Mouse (Mus musculus) retina, postnatal 1 day (tissue): ENCODE results near the gene Npr1.

Source experiments
- DNase-seq: peaks from one replicate; pipeline ENCODE4 v3.0.0-alpha.2; 2012

The Npr1 gene

GRCm38 (mm10) chr3:90475151-90475830 lies 9.6 kb upstream of the Npr1 start:
- no peak for DNase-seq

- peak; percentile 73 for DNase-seq
These were observed 6.5 kb upstream of the Npr1 start for GRCm38 (mm10) chr3:90472213-90472612.

- peak; percentile 79 for DNase-seq
These were observed 2.1 kb upstream of the Npr1 start for GRCm38 (mm10) chr3:90467618-90468300.

GRCm38 (mm10) chr3:90466311-90466766 lies 673 bp upstream of the Npr1 start:
- peak; percentile 84 for DNase-seq

- DNase-seq = peak; percentile 58
These were observed 483 bp downstream of the Npr1 start for GRCm38 (mm10) chr3:90465081-90465685.

- no peak for DNase-seq
These were observed 1.1 kb downstream of the Npr1 start for GRCm38 (mm10) chr3:90464552-90465080.

GRCm38 (mm10) chr3:90462579-90462978 lies 3.1 kb downstream of the Npr1 start:
- DNase-seq = no peak

- DNase-seq = no peak
These were observed 3.7 kb downstream of the Npr1 start for GRCm38 (mm10) chr3:90461935-90462334.

GRCm38 (mm10) chr3:90460315-90460714 lies 5.4 kb downstream of the Npr1 start:
- no peak for DNase-seq

GRCm38 (mm10) chr3:90459727-90460126 lies 5.9 kb downstream of the Npr1 start:
- DNase-seq = no peak

- no peak for DNase-seq
These were observed 10.7 kb downstream of the Npr1 start for GRCm38 (mm10) chr3:90454931-90455330.

GRCm38 (mm10) chr3:90451396-90452095 lies 14.1 kb downstream of the Npr1 start:
- DNase-seq = no peak

- DNase-seq = no peak
These were observed 14.8 kb downstream of the Npr1 start for GRCm38 (mm10) chr3:90450874-90451273.

- no peak for DNase-seq
These were observed 17.0 kb downstream of the Npr1 start for GRCm38 (mm10) chr3:90448626-90449025.

- no peak for DNase-seq
These were observed 18.6 kb downstream of the Npr1 start for GRCm38 (mm10) chr3:90447123-90447494.

GRCm38 (mm10) chr3:90446389-90447122 lies 19.1 kb downstream of the Npr1 start:
- DNase-seq = peak; percentile 94

- no peak for DNase-seq
These were observed 20.1 kb downstream of the Npr1 start for GRCm38 (mm10) chr3:90445417-90446200.

- DNase-seq = no peak
These were observed 21.7 kb downstream of the Npr1 start for GRCm38 (mm10) chr3:90443977-90444376.

GRCm38 (mm10) chr3:90440756-90441155 lies 24.9 kb downstream of the Npr1 start:
- DNase-seq = no peak

GRCm38 (mm10) chr3:90437131-90437530 lies 28.5 kb downstream of the Npr1 start:
- DNase-seq = no peak

GRCm38 (mm10) chr3:90434073-90434730 lies 31.5 kb downstream of the Npr1 start:
- DNase-seq = no peak
